Mouse (Mus musculus) embryonic facial prominence, embryonic 10.5 days (tissue): Measurements from ENCODE around the gene Thrap3. TPM values are rescaled to one million over a fixed set of nuclear protein-coding genes. Genes with fewer than 3 reads are reported as not detected.
"Not testable (repeated sequence)": the region's sequence is repeated elsewhere in the genome, so short reads cannot be mapped to it uniquely, and the experiment has no call there.

Experiments
- DNase-seq: peaks from one replicate; pipeline ENCODE4 v3.0.0-alpha.2; 2017; ENCODE audit warnings: low spot score
- H3K27ac ChIP-seq: fragments of 300-500 bp; sonication (generic); replicated peaks from 2 replicates; pipeline ENCODE4 v1.5.1; 2016; ENCODE audit warnings: mild to moderate bottlenecking
- H3K27me3 ChIP-seq: fragments of 300-500 bp; sonication (generic); replicated peaks from 2 replicates; pipeline ENCODE4 v1.6.1; 2016; ENCODE audit warnings: low read depth, mild to moderate bottlenecking; ENCODE audit not compliant: poor library complexity, severe bottlenecking
- H3K36me3 ChIP-seq: fragments of 300-500 bp; sonication (generic); replicated peaks from 2 replicates; pipeline ENCODE4 v1.6.1; 2016; ENCODE audit warnings: mild to moderate bottlenecking, moderate library complexity
- H3K4me1 ChIP-seq: fragments of 300-500 bp; sonication (generic); 2 replicates; pipeline ENCODE4 v1.6.1; 2016
- H3K4me3 ChIP-seq: fragments of 300-500 bp; sonication (generic); 2 replicates; pipeline ENCODE4 v1.5.1; 2016; ENCODE audit warnings: mild to moderate bottlenecking, moderate library complexity
- H3K9me3 ChIP-seq: fragments of 300-500 bp; sonication (generic); 2 replicates; pipeline ENCODE4 v1.6.1; 2016; ENCODE audit warnings: mild to moderate bottlenecking
- WGBS: fragments of 180-500 bp; shearing (Covaris S2); methylation state at CpG from one replicate; pipeline ENCODE4 v1.1.7; 2016; 5-methylcytosine and 5-hydroxymethylcytosine counted together
- polyA plus RNA-seq: library from polyadenylated mRNA; unstranded; fragments of >200 nt; fragmentation: Nextera tagmentation; extraction: Ambion mirVana; gene quantifications from 2 replicates; pipeline ENCODE4 v1.2.1, GENCODE M21; 2016

Thrap3 gene
- polyA plus RNA-seq, 1 experiment from 2014 or later: 263 TPM

GRCm38 (mm10) chr4:126181170-126181957, 21.2 kb downstream of the Thrap3 start:
- Histone ChIP-seq H3K4me3 (no peak overlapping the region), H3K4me1 (no peaks in the 10 kb centered on the region), H3K9me3 (no peaks in the 10 kb centered on the region), H3K27me3 (no peaks in the 10 kb centered on the region), H3K27ac (no peak overlapping the region), H3K36me3 (peaks cover 96% of the 10 kb centered on the region)
- WGBS: 75% methylated on average over 7 of the region's 7 CpGs
- DNase-seq: peak; percentile 30

GRCm38 (mm10) chr4:126175980-126176379, 26.6 kb downstream of the Thrap3 start:
- H3K27me3 ChIP-seq, H3K4me1 ChIP-seq, H3K9me3 ChIP-seq, H3K4me3 ChIP-seq, DNase-seq, H3K27ac ChIP-seq: not testable (repeated sequence)
- peaks cover 97% of the 10 kb centered on the region for H3K36me3 ChIP-seq
- 95% methylated on average over 7 of the region's 7 CpGs for WGBS

- no peak overlapping the region for H3K4me3 ChIP-seq
- DNase-seq: no peak
- no peaks in the 10 kb centered on the region for H3K27me3 ChIP-seq
- WGBS: 93% methylated on average over 5 of the region's 5 CpGs
- no peaks in the 10 kb centered on the region for H3K4me1 ChIP-seq
- no peaks in the 10 kb centered on the region for H3K9me3 ChIP-seq
- H3K36me3 ChIP-seq: peaks cover 97% of the 10 kb centered on the region
- no peak overlapping the region for H3K27ac ChIP-seq
Observed at GRCm38 (mm10) chr4:126173800-126174199, 28.8 kb downstream of the Thrap3 start.

- H3K4me1 ChIP-seq, DNase-seq, H3K9me3 ChIP-seq, H3K27me3 ChIP-seq, H3K4me3 ChIP-seq, H3K27ac ChIP-seq: not testable (repeated sequence)
- WGBS: 98% methylated on average over 5 of the region's 5 CpGs
- peaks cover 100% of the 10 kb centered on the region for H3K36me3 ChIP-seq
Observed at GRCm38 (mm10) chr4:126170737-126171136, 31.8 kb downstream of the Thrap3 start.

- WGBS: 92% methylated on average over 6 of the region's 6 CpGs
- no peak for DNase-seq
- Histone ChIP-seq H3K9me3 (no peaks in the 10 kb centered on the region), H3K4me1 (no peaks in the 10 kb centered on the region), H3K27me3 (no peaks in the 10 kb centered on the region), H3K4me3 (no peak overlapping the region), H3K27ac (no peak overlapping the region), H3K36me3 (peaks cover 91% of the 10 kb centered on the region)
Observed at GRCm38 (mm10) chr4:126168851-126169250, 33.7 kb downstream of the Thrap3 start.

GRCm38 (mm10) chr4:126166084-126166483, 36.5 kb downstream of the Thrap3 start:
- Histone ChIP-seq H3K27ac (no peak overlapping the region), H3K36me3 (peaks cover 68% of the 10 kb centered on the region), H3K9me3 (no peaks in the 10 kb centered on the region), H3K4me1 (peaks cover 23% of the 10 kb centered on the region), H3K4me3 (no peak overlapping the region), H3K27me3 (no peaks in the 10 kb centered on the region)
- 87% methylated on average over 3 of the region's 3 CpGs for whole genome bisulfite sequencing
- DNase-seq: no peak

GRCm38 (mm10) chr4:126165092-126165491, 37.5 kb downstream of the Thrap3 start:
- WGBS: 73% methylated on average over 9 of the region's 10 CpGs
- H3K9me3 ChIP-seq, DNase-seq, H3K27ac ChIP-seq, H3K4me3 ChIP-seq, H3K27me3 ChIP-seq: not testable (repeated sequence)
- Histone ChIP-seq H3K4me1 (peaks cover 23% of the 10 kb centered on the region), H3K36me3 (peaks cover 59% of the 10 kb centered on the region)

GRCm38 (mm10) chr4:126163685-126164084, 38.9 kb downstream of the Thrap3 start:
- Histone ChIP-seq H3K27ac (no peak overlapping the region), H3K9me3 (no peaks in the 10 kb centered on the region), H3K4me1 (peaks cover 23% of the 10 kb centered on the region), H3K4me3 (peak overlapping the region; percentile 71; the same call in 1 of the 2 replicates), H3K36me3 (peaks cover 44% of the 10 kb centered on the region), H3K27me3 (no peaks in the 10 kb centered on the region)
- 66% methylated on average over 4 of the region's 4 CpGs for WGBS
- DNase-seq: no peak

- Histone ChIP-seq H3K36me3 (peaks cover 39% of the 10 kb centered on the region), H3K27ac (peak within 1 kb of the TSS; percentile 83), H3K4me3 (peak within 1 kb of the TSS; percentile 71), H3K4me1 (peaks cover 23% of the 10 kb centered on the region), H3K9me3 (no peaks in the 10 kb centered on the region), H3K27me3 (no peaks in the 10 kb centered on the region)
- DNase-seq: peak; percentile 52
- whole genome bisulfite sequencing: 5% methylated on average over 22 of the region's 22 CpGs
Observed at GRCm38 (mm10) chr4:126163067-126163659, 39.4 kb downstream of the Thrap3 start, which contains the start of gene Sh3d21. TSS of gene Sh3d21 (minus strand) at chr4:126163491.

GRCm38 (mm10) chr4:126162544-126163066, 40.0 kb downstream of the Thrap3 start:
- peak; percentile 89 for DNase-seq
- 1% methylated on average over 44 of the region's 44 CpGs for WGBS
- Histone ChIP-seq H3K27me3 (no peaks in the 10 kb centered on the region), H3K4me3 (peak overlapping the region; percentile 71), H3K4me1 (peaks cover 23% of the 10 kb centered on the region), H3K27ac (peak overlapping the region; percentile 83), H3K36me3 (peaks cover 34% of the 10 kb centered on the region), H3K9me3 (no peaks in the 10 kb centered on the region; the same call in 1 of the 2 replicates)

- H3K4me3 ChIP-seq: peak overlapping the region; percentile 71
- H3K9me3 ChIP-seq: no peaks in the 10 kb centered on the region; the same call in 1 of the 2 replicates
- H3K36me3 ChIP-seq: peaks cover 30% of the 10 kb centered on the region
- no peaks in the 10 kb centered on the region for H3K27me3 ChIP-seq
- H3K27ac ChIP-seq: peak overlapping the region; percentile 83
- 41% methylated on average over 9 of the region's 9 CpGs for WGBS
- DNase-seq: no peak
- peaks cover 23% of the 10 kb centered on the region for H3K4me1 ChIP-seq
Observed at GRCm38 (mm10) chr4:126161986-126162385, 40.6 kb downstream of the Thrap3 start.

- H3K27ac ChIP-seq: no peak overlapping the region
- WGBS: 86% methylated on average over 6 of the region's 6 CpGs
- no peaks in the 10 kb centered on the region; the same call in 1 of the 2 replicates for H3K9me3 ChIP-seq
- H3K27me3 ChIP-seq: no peaks in the 10 kb centered on the region
- H3K36me3 ChIP-seq: peaks cover 30% of the 10 kb centered on the region
- no peak overlapping the region for H3K4me3 ChIP-seq
- DNase-seq: no peak
- peaks cover 26% of the 10 kb centered on the region for H3K4me1 ChIP-seq
Observed at GRCm38 (mm10) chr4:126161456-126161855, 41.1 kb downstream of the Thrap3 start.
